Mouse (Mus musculus) C2C12 (cell line): ENCODE data around the gene Hnrnpc. TPM values are rescaled to one million over a fixed set of nuclear protein-coding genes. Genes with fewer than 3 reads are reported as not detected.

ENCODE experiments used
- H3K27me3 ChIP-seq: one replicate; pipeline ENCODE4 v1.6.1; 2011; ENCODE audit not compliant: control insufficient read depth, insufficient read depth, insufficient read length
- H3K36me3 ChIP-seq: one replicate; pipeline ENCODE4 v1.6.1; 2011; ENCODE audit not compliant: control insufficient read depth, insufficient read depth
- H3K4me3 ChIP-seq: one replicate; pipeline ENCODE4 v1.5.1; 2011; ENCODE audit warnings: mild to moderate bottlenecking, control low read depth; ENCODE audit not compliant: poor library complexity, insufficient read depth, severe bottlenecking
- H3K79me2 ChIP-seq: one replicate; pipeline ENCODE4 v1.6.1; 2011; ENCODE audit not compliant: control insufficient read depth, insufficient read depth
- H3K79me3 ChIP-seq: one replicate; pipeline ENCODE4 v1.6.1; 2011; ENCODE audit warnings: low read depth, control low read depth
- H3ac ChIP-seq: one replicate; pipeline ENCODE3; 2011; ENCODE audit warnings: low read depth; ENCODE audit not compliant: control insufficient read depth, insufficient read length
- CEBPB ChIP-seq: IDR thresholded peaks from one replicate; pipeline ENCODE4 v1.6.1; 2011; ENCODE audit warnings: low read depth, mild to moderate bottlenecking, control low read depth, moderate library complexity
- CTCF ChIP-seq: IDR thresholded peaks from one replicate; pipeline ENCODE4 v1.5.1; 2011; ENCODE audit not compliant: control insufficient read depth, insufficient read depth, insufficient read length
- FOSL1 ChIP-seq: IDR thresholded peaks from one replicate; pipeline ENCODE4 v1.8.0; 2011; ENCODE audit warnings: mild to moderate bottlenecking, low read length; ENCODE audit not compliant: poor library complexity, insufficient read depth, severe bottlenecking
- MAX ChIP-seq: IDR thresholded peaks from one replicate; pipeline ENCODE4 v1.6.1; 2011; ENCODE audit warnings: mild to moderate bottlenecking, control low read depth
- MYOD1 ChIP-seq: IDR thresholded peaks from one replicate; pipeline ENCODE4 v1.6.1; 2011; ENCODE audit warnings: low read depth; ENCODE audit not compliant: control insufficient read depth, insufficient read length
- MYOG ChIP-seq: IDR thresholded peaks from one replicate; pipeline ENCODE4 v1.6.1; 2011; ENCODE audit not compliant: control insufficient read depth, insufficient read length; ENCODE audit errors: extremely low read depth
- USF1 ChIP-seq: IDR thresholded peaks from one replicate; pipeline ENCODE4 v1.6.1; 2011; ENCODE audit warnings: low read depth, mild to moderate bottlenecking, control low read depth, moderate library complexity
- polyA plus RNA-seq: library from polyadenylated mRNA; unstranded; fragments of >200 nt; fragmentation: generic; extraction: Trizol; gene quantifications from one replicate; pipeline ENCODE4 v1.2.1, GENCODE M21; 2012; ENCODE audit warnings: missing spikeins

The Hnrnpc gene
- polyA plus RNA-seq, 1 experiment = 231 TPM

DNA sequence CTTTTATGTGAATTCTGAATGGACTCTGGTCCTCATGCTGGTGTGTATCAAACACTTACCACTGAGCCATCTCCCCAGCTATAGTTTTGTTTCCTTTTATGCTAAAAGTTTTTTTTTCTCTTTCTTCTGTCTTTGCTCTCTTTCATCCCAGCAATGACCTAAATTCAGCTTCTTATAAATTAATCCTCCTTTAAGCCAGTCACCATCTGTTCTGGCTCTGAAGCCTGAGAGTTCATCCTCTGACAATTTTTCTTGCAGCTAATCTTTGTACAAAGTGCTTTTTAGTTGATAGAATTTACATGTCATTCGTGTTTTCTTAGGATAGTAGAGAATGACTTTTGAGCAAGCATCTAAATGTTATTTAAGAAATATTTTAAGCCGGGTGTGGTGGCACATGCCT lies 4.2 kb upstream of the Hnrnpc start:
- Histone ChIP-seq H3K36me3 (no peaks in the 10 kb centered on the region), H3K79me3 (peaks cover 7% of the 10 kb centered on the region)
- TF ChIP-seq MAX = no peak
- TF ChIP-seq FOSL1 = no peak
- TF ChIP-seq CTCF = no peak
- no peak for TF ChIP-seq MYOG
- no peak for TF ChIP-seq USF1
- no peak for TF ChIP-seq CEBPB
- no peak for TF ChIP-seq MYOD1

DNA sequence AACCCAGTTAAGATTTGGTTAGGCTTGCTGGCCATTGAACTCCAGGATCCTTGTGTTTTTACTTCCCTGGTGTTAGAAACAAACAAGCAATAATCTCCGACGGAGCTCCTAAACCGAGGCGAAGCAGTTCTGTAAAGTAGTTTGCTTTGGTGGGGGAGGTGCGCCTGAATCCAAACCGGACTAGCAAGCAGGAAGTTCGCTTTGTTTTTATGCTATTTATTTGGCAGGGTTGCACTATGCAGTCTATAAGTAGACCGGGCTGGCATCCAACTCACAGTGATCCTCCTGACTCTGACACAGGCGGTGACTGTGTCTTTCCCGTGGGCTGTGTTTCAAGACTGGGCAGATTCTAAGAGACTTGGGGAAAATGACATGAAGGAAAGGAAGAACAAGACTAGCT lies 2.9 kb upstream of the Hnrnpc start:
- no peak for TF ChIP-seq MYOG
- Histone ChIP-seq H3K79me2 (peaks cover 22% of the 10 kb centered on the region), H3K36me3 (peaks cover 5% of the 10 kb centered on the region), H3K79me3 (peaks cover 19% of the 10 kb centered on the region), H3K27me3 (peaks cover 3% of the 10 kb centered on the region), H3ac (no peak overlapping the region), H3K4me3 (no peak overlapping the region)

More for the DNA sequence above, 4.2 kb upstream of the Hnrnpc start:
- Histone ChIP-seq H3ac (no peak overlapping the region), H3K27me3 (peaks cover 3% of the 10 kb centered on the region), H3K79me2 (peaks cover 9% of the 10 kb centered on the region), H3K4me3 (no peak overlapping the region)

- no peak for TF ChIP-seq USF1
- TF ChIP-seq MYOG = no peak
- TF ChIP-seq FOSL1 = no peak
- TF ChIP-seq CTCF = no peak
- Histone ChIP-seq H3K36me3 (peaks cover 17% of the 10 kb centered on the region), H3ac (no peak overlapping the region), H3K79me3 (peaks cover 34% of the 10 kb centered on the region), H3K79me2 (peaks cover 36% of the 10 kb centered on the region), H3K4me3 (no peak overlapping the region), H3K27me3 (no peaks in the 10 kb centered on the region)
These were observed 1.5 kb upstream of the Hnrnpc start for GRCm38 (mm10) chr14:52105308-52105707.

- Histone ChIP-seq H3K79me2 (peaks cover 41% of the 10 kb centered on the region), H3K4me3 (no peak overlapping the region), H3K79me3 (peaks cover 39% of the 10 kb centered on the region), H3ac (peak overlapping the region; percentile 74), H3K36me3 (peaks cover 19% of the 10 kb centered on the region), H3K27me3 (no peaks in the 10 kb centered on the region)
- no peak for TF ChIP-seq CEBPB
- TF ChIP-seq CTCF = no peak
- no peak for TF ChIP-seq MAX
- TF ChIP-seq MYOD1 = no peak
- no peak for TF ChIP-seq FOSL1
- no peak for TF ChIP-seq MYOG
- TF ChIP-seq USF1 = no peak
These were observed 953 bp upstream of the Hnrnpc start for GRCm38 (mm10) chr14:52104677-52105285.

DNA sequence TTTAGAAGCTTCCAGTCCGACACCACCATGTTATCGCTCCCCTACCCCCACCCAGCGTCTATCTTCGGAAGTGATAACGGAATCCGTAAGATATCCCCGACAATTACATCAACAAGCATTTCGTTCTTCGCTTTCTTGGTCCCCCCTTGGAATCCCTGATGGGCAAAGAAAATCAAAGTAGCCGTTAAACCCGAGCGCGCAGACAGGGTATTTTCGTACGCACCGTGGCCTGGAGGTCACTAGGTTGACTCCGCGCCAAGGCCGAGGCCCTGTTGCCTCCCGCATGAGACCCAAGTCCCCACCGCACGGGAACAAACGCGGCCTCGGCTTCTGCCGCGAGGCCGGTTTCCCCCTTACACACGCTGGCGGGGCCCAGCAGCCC lies 363 bp downstream of the Hnrnpc start:
- TF ChIP-seq FOSL1 = no peak
- TF ChIP-seq MYOD1 = no peak
- no peak for TF ChIP-seq CEBPB
- TF ChIP-seq CTCF = no peak
- TF ChIP-seq MAX = no peak
- no peak for TF ChIP-seq MYOG
- TF ChIP-seq USF1 = no peak
- Histone ChIP-seq H3K36me3 (peaks cover 29% of the 10 kb centered on the region), H3K4me3 (peak overlapping the region; percentile 81)

More for the DNA sequence above, 363 bp downstream of the Hnrnpc start:
- H3K27me3 ChIP-seq = no peaks in the 10 kb centered on the region
- H3ac ChIP-seq = peak overlapping the region; percentile 84
- H3K79me3 ChIP-seq = peaks cover 52% of the 10 kb centered on the region
- peaks cover 55% of the 10 kb centered on the region for H3K79me2 ChIP-seq
